Mouse (Mus musculus): ENCODE measurements around the gene Ttc16.

GRCm38 (mm10) chr2:32736306-32736829 is 39.1 kb downstream of the Ttc16 start:
- TF ChIP-seq POLR2A (IDR thresholded peaks at IDR 0.05; ENCODE audit: borderline replicate concordance, insufficient read depth, low read length) (no peak), CTCF (IDR thresholded peaks at IDR 0.05; ENCODE audit: borderline replicate concordance, insufficient read depth, low read depth, low read length) (no peak)

Measured in cerebellum, adult 2 months (tissue).